Mouse (Mus musculus) ovary, adult 18-20 months (tissue): ENCODE measurements around the gene Ormdl1.
"Not testable (repeated sequence)": the region's sequence is repeated elsewhere in the genome, so short reads cannot be mapped to it uniquely, and the experiment has no call there.

Experiments
- DNase-seq: peaks from one replicate; pipeline ENCODE4 v3.0.0; 2022; ENCODE audit warnings: low spot score, mixed read lengths

The Ormdl1 gene

DNA sequence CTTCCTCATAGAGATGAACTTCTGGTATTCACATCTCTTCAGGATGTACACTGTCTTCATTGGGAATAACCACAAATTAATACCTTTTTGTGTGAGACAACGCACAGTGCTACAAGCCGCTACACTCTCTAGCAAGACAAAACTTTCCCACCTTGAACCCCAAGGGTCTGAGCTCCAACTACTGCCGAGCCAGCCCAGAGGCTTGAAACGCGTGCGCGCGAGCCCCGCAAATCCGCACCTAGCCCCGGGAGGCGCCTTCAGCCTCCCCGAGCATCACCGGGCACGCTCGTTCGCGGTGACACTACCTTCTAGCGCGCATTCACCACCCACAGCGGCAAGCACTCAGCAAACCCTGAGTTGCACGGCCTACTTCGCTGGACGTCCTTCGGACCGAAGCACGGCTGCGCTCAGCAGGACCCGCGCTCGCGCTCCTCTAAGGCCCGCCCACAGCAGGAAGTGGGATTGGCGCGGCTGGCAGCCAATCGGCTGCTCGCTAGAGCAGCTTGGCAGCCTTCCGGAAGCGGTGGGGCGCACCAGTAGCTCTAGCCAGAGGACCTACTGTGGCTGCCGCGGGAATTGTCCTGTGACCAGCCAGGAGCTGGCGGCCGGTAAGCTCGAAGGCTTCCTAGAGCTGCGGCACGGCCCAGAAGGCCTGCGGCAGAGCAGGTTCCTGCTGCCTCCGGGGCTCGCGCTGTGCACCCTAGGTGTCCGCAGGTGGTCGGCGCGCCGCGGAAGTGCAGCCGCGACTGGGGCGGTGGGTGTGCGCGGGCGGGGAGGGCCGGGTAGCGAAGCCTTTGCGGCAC is at the start of gene Ormdl1, which contains the start of the genes Pms1 and Gm28778:
Gene Ormdl1 (plus strand): TSS at position 515 of the 803 bp plus-strand sequence.
Gene Pms1 (minus strand): TSS at position 438 of the 803 bp plus-strand sequence.
Gene Gm28778 (plus strand): TSS at position 531 of the 803 bp plus-strand sequence.
- peak; percentile 93 for DNase-seq

GRCm38 (mm10) chr1:53264958-53265612 is 31.8 kb upstream of the Ormdl1 start:
- not testable (repeated sequence) for DNase-seq

- DNase-seq, result no peak
These were observed 27.0 kb upstream of the Ormdl1 start for GRCm38 (mm10) chr1:53269901-53270300.

DNA sequence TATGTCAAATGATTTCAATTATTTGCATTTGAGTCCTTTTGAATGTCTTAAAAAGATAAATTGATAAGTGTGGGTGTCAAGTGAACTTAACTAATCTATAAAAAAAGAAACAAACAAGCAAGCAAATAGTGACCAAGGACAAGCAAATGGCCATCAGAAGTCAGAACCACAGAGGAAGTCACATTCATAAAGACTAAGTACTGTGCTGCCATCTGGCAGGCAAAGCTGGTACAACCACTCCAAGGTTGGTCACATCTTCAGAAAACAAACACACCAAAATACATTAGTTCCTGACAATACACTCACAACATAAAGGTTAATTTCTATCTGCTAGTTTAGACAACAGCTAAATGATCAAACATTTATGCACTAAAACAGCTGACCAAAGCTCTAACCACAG is 24.2 kb upstream of the Ormdl1 start:
- no peak for DNase-seq

- no peak for DNase-seq
These were observed 5.7 kb upstream of the Ormdl1 start for GRCm38 (mm10) chr1:53291197-53291596.

GRCm38 (mm10) chr1:53300506-53300905 is 3.6 kb downstream of the Ormdl1 start:
- DNase-seq, result no peak

GRCm38 (mm10) chr1:53312989-53313967 is 16.4 kb downstream of the Ormdl1 start, which contains the start of gene Osgepl1:
Osgepl1 (plus strand) TSS chr1:53313624.
- DNase-seq, result peak; percentile 69

DNA sequence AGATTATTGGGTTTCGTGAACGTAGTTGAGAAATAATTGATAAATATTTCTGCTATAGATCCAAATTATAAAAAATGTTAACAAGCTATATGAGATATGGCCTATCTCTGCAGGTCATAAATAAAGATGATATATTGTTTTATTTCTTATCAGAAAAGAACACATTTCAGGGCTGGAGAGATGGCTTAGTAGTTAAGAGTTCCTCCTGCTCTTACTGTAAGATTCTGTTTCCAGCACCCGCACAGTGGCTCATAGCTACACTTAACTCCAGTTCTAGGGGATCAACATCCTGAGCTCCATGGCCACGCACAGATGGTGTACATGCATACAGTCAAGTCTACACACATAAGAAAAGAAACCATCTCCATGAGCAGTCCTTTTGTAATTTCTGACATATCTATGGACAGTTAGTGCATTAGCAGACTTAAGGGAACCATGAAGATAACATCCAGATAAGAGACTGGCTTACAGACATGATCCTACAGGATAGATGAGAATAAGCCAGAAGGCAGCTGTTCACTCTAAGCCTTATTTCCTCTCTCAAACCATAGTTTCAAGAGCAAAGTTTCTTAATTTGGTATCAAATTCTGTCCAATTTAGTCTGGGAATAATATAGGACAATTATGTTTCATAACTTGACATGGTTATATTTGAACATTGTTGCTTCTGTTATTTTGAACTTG is 24.9 kb downstream of the Ormdl1 start:
- DNase-seq, result no peak

DNA sequence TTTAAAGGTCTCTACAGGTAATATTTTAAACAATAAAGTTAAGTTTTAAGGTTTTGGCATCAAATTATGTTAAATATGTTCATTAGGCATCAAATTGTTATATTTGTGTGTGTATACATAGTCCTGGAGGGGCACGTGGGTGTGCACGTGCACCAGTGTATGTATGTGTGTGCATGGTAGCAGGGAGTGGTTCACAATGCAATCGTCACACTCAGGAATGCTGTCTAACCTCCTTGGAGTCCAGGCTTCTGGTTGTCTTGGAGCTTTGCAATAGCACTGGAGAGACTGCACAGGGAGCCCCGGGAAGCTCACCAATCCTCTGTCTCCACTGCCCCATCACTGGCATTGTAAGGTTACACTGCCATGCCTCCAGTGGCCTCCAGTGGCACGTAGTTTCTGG is 26.4 kb downstream of the Ormdl1 start:
- DNase-seq, result no peak

DNA sequence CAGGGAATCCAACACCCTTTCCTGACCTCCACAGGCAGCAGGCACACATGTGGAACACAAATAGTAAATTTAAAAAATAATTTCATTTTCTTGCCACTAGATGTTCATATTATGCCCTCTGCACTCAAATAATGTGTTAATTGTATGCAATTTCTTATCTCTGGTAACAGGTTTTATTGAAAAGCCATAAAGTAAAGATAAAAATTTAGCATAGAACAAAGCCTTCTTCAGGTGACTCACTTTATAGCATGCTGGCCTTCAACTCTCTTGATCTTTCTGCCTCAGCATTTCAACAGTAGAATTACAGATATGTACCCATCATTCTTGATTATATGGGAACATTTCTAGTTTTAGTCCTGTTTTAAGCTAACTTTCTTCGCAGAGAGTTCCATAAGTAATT is 27.4 kb downstream of the Ormdl1 start:
- no peak for DNase-seq

GRCm38 (mm10) chr1:53324827-53325494 is 28.1 kb downstream of the Ormdl1 start:
- no peak for DNase-seq

DNA sequence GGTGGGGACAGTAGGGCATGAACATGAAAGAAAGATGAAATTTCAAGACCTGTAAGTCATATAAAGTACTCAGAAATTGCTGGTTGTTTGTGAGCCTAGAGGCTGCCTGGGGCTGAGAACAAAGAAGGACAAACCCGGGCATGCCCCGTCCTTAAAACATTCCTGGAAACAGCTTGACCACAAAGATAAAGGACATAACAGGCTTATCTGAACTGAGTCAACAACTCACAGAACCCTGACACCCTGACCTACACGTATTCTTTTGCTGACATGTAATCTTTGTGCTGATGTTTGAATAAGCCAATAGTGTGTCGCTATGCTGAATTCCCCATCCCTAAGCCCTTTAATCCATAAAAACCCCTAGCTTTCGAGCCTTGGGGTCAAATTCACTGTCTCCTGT is 36.6 kb downstream of the Ormdl1 start:
- not testable (repeated sequence) for DNase-seq

- no peak for DNase-seq
These were observed 38.6 kb downstream of the Ormdl1 start for GRCm38 (mm10) chr1:53335465-53335864.

DNA sequence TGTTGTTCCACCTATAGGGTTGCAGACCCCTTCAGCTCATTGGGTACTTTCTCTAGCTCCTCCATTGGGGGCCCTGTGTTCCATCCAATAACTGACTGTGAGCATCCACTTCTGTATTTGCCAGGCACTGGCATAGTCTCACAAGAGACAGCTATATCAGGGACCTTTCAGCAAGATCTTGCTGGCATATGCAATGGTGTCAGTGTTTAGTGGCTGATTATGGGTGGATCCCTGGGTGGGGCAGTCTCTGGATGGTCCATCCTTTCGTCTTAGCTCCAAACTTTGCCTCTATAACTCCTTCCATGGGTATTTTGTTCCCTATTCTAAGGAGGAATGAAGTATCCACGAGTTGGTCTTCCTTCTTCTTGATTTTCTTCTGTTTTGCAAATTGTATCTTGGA is 40.5 kb downstream of the Ormdl1 start:
- not testable (repeated sequence) for DNase-seq

- no peak for DNase-seq
These were observed 44.2 kb downstream of the Ormdl1 start for GRCm38 (mm10) chr1:53341071-53341470.

- peak; percentile 94 for DNase-seq
These were observed 55.7 kb downstream of the Ormdl1 start, which contains the start of the genes Asdurf, Gm28551 and Asnsd1 for GRCm38 (mm10) chr1:53352327-53353261. Asdurf (minus strand) TSS chr1:53352619. Gm28551 (minus strand) TSS chr1:53352667. Asnsd1 (minus strand) TSS chr1:53352752.

DNA sequence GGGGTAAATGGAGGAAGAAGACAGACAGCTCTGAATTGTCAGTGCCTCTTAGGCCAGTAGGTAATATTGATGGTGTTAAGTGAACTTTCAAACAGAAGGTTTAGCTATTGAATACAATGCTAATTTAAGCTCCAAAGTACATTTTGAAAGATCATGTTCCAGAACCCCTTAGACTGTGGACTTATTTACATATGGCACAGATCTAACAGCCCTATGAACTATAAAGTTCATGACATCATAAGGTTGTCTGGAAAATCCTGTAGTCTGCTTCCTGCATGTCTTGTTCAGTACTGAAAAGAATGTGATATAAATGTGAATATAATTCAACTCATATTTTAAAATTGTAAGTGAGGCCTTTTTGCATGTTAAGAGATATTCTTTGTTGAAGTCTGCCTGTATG is 62.1 kb downstream of the Ormdl1 start:
- no peak for DNase-seq
